Mouse (Mus musculus) kidney, adult 2 months (tissue): ENCODE data around the gene Tmem220. TPM values are rescaled to one million over a fixed set of nuclear protein-coding genes. Genes with fewer than 3 reads are reported as not detected.

Source experiments
- DNase-seq: peaks from one replicate; pipeline ENCODE4 v3.0.0; 2021
- H3K27ac ChIP-seq: fragments of 200-500 bp; 2 replicates; pipeline ENCODE4 v1.5.1; 2012; ENCODE audit warnings: low read depth, low read length, control low read depth, inconsistent platforms; ENCODE audit not compliant: insufficient read depth
- H3K27me3 ChIP-seq: fragments of 200-500 bp; replicated peaks from 2 replicates; pipeline ENCODE4 v1.6.1; 2012; ENCODE audit warnings: mild to moderate bottlenecking, moderate library complexity, low read length, inconsistent platforms; ENCODE audit not compliant: control insufficient read depth, insufficient read depth
- H3K36me3 ChIP-seq: fragments of 200-500 bp; 2 replicates; pipeline ENCODE4 v1.6.1; 2012; ENCODE audit warnings: mild to moderate bottlenecking, moderate library complexity, low read length, inconsistent platforms; ENCODE audit not compliant: control insufficient read depth, insufficient read depth
- H3K4me1 ChIP-seq: fragments of 200-500 bp; 2 replicates; pipeline ENCODE4 v1.6.1; 2011; ENCODE audit warnings: low read length; ENCODE audit not compliant: control insufficient read depth, insufficient read depth
- H3K4me3 ChIP-seq: fragments of 200-500 bp; 2 replicates; pipeline ENCODE4 v1.5.1; 2011; ENCODE audit warnings: mild to moderate bottlenecking, low read depth, low read length, control low read depth; ENCODE audit not compliant: insufficient read depth
- CTCF ChIP-seq: fragments of 200-500 bp; conservative IDR thresholded peaks from 2 replicates; pipeline ENCODE4 v1.5.1; 2011; ENCODE audit warnings: low read depth, mild to moderate bottlenecking, control low read depth, low read length, moderate library complexity, mixed read lengths; ENCODE audit not compliant: insufficient read depth, insufficient read length
- POLR2A ChIP-seq: fragments of 200-500 bp; IDR thresholded peaks from one replicate; pipeline ENCODE4 v1.6.1; 2011; ENCODE audit warnings: low read depth, low read length, control low read depth
- WGBS: fragments of 180-500 bp; shearing (Covaris S2); methylation state at CpG from one replicate; pipeline ENCODE4 v1.1.7; 2018; 5-methylcytosine and 5-hydroxymethylcytosine counted together
- polyA plus RNA-seq: library from polyadenylated mRNA; depleted of rRNA; stranded (reverse); fragments of >200 nt; gene quantifications from 2 replicates; pipeline ENCODE4 v1.2.3, GENCODE M21; 2012; rRNA removed

Tmem220 gene
- polyA plus RNA-seq = 6.4 and 7.5 TPM in 2 replicates

DNA sequence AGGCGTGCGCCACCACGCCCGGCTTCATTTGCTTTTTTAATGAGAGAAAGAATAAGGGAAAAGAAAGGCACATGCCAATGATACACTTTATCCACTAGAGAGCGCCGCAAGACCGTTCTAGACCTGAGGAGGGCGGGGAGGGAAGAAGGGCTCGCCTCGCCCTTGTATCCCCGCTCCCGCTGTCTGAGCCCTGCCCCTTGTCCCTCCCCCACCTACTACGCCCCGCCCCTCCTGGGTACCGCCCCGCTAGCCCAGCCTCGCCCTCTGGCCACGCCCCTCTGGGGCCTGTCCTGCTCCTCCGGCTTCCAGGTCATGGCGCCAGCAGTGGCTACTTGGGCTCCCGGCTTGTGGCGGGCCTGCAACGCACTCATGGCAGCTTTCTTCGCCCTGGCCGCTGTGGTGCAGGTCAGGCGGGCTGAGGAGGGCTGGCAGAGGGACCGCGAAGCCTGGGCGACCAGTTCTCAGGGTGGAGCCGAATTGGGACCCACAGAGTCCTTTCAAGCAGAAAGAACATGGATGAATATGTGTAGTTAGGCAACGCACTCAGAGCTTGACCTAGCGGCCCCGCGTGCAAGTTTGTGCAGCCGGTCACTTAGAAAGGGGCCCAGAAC is at the start of gene Tmem220:
Tmem220 (plus strand) TSS at position 288 of the 611 bp plus-strand sequence.
- no peaks in the 10 kb centered on the region for H3K27me3 ChIP-seq
- peak; percentile 96 for DNase-seq
- no peaks in the 10 kb centered on the region; the same call in 1 of the 2 replicates for H3K4me1 ChIP-seq
- TF ChIP-seq POLR2A (peak; percentile 75), CTCF (peak; percentile 89)
- WGBS = 2% methylated on average over 35 of the region's 35 CpGs
- H3K27ac ChIP-seq = peak within 1 kb of the TSS; percentile 44; the same call in 1 of the 2 replicates
- no peaks in the 10 kb centered on the region for H3K36me3 ChIP-seq
- peak within 1 kb of the TSS; percentile 65 for H3K4me3 ChIP-seq

DNA sequence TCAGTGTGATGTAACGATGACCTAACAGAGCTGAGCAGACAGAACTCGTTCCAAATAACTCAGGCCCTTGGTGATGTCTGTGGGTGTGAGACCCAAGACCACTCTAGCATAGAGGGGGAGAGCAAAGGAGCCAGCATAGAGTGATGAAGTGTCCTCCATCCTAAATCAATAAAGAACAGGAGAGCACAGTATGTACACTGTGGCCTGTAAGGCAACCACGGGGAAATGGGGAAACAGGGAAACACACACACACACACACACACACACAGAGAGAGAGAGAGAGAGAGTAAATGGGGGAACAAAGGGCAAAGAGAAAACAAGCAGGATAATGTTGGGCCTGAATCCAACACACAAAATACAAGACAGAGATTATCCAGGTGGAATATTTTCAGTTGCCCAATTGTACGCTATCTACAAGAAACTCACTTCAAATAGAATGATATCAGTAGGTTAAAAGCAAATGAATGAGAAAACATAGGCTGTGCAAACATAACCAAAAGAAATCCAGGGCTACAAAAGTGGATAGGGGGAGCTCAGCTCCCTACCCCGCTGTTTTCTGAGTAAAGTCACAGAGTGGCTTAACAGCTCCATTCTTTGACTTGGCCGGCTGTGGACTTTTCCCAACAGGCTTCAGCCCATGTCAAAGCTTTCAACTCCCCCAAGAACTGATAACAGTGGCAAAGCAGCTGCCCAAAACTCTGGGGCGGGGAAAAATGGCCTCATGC is 49.2 kb upstream of the Tmem220 start:
- no peak overlapping the region for H3K4me3 ChIP-seq
- no peak overlapping the region for H3K27ac ChIP-seq
- no peaks in the 10 kb centered on the region for H3K36me3 ChIP-seq
- DNase-seq = no peak
- no peaks in the 10 kb centered on the region for H3K27me3 ChIP-seq
- TF ChIP-seq CTCF = no peak
- TF ChIP-seq POLR2A = no peak
- no peaks in the 10 kb centered on the region for H3K4me1 ChIP-seq
- WGBS = 91% methylated on average over 7 of the region's 7 CpGs

DNA sequence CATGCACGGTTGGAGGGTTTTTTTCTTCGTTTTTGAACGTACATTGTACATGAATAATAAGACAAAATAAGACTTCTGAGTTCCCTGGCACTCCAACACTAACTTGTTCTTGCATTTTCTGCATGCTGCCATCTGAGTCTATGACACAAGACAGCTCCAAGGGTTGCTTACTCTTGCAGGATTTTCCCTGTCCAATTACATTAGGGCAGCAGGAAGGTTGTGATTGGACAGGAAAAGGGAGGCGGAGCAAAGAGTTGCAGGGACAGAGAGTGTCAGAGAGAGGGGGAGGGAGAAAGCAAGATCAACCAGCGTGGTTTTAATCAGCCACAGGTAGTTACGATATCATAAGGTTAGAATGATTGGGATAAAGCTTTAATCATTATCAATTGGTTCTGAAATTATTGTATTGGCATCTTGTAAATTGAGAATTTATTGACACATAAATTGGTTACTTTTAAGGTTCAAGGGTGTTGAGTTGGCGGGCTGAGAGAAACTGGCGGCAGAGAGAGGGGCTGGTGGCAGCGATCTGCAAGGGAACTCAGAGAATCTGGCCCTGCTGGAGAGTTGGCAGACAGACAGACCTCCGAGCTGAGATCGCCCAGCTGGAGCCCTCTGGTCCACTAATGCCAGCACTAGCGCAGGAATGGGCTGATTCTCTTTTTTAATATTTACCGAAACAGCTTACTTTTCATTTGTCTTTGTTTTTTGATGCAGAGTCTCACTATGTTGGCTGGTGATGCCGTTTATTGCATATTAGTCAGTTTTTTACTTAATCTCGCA is 43.4 kb upstream of the Tmem220 start:
- 83% methylated on average over 15 of the region's 15 CpGs for WGBS
- no peaks in the 10 kb centered on the region for H3K27me3 ChIP-seq

DNA sequence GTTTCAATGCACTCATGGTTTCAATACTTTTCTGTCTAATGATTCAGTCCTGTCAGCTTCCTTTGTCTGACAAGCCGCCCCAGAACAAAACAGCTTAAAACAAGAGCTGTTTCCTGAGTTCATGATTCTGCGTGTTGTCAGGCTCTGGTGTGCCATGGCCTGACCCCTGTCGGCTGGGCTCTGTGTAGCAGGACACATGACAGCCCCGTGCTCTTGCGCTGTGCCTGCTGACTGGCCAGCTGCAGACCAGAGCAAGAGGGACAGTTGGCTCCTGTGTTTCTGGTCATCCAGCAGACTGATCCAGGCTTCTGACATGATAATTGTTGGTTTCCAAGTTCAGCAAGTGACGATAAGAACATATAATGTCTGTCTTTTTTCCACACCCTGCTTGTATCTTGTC is 42.2 kb upstream of the Tmem220 start:
- peak; percentile 56 for DNase-seq
- no peak overlapping the region for H3K4me3 ChIP-seq
- no peaks in the 10 kb centered on the region for H3K27me3 ChIP-seq
- WGBS = 29% methylated on average over 6 of the region's 6 CpGs
- H3K36me3 ChIP-seq = no peaks in the 10 kb centered on the region
- TF ChIP-seq CTCF (peak; percentile 74), POLR2A (no peak)
- no peak overlapping the region for H3K27ac ChIP-seq
- no peaks in the 10 kb centered on the region; the same call in 1 of the 2 replicates for H3K4me1 ChIP-seq

More for the DNA sequence above, 43.4 kb upstream of the Tmem220 start:
- DNase-seq = no peak
- no peaks in the 10 kb centered on the region; the same call in 1 of the 2 replicates for H3K4me1 ChIP-seq
- H3K4me3 ChIP-seq = no peak overlapping the region
- TF ChIP-seq POLR2A (no peak), CTCF (no peak)
- no peak overlapping the region for H3K27ac ChIP-seq
- H3K36me3 ChIP-seq = no peaks in the 10 kb centered on the region

- DNase-seq = no peak
- Histone ChIP-seq H3K36me3 (no peaks in the 10 kb centered on the region), H3K4me3 (no peak overlapping the region), H3K4me1 (no peaks in the 10 kb centered on the region; the same call in 1 of the 2 replicates), H3K27me3 (no peaks in the 10 kb centered on the region), H3K27ac (no peak overlapping the region)
- TF ChIP-seq POLR2A = no peak
- TF ChIP-seq CTCF = no peak
- WGBS = 64% methylated on average over 11 of the region's 11 CpGs
Measured at GRCm38 (mm10) chr11:66983422-66984164, 41.4 kb upstream of the Tmem220 start.

DNA sequence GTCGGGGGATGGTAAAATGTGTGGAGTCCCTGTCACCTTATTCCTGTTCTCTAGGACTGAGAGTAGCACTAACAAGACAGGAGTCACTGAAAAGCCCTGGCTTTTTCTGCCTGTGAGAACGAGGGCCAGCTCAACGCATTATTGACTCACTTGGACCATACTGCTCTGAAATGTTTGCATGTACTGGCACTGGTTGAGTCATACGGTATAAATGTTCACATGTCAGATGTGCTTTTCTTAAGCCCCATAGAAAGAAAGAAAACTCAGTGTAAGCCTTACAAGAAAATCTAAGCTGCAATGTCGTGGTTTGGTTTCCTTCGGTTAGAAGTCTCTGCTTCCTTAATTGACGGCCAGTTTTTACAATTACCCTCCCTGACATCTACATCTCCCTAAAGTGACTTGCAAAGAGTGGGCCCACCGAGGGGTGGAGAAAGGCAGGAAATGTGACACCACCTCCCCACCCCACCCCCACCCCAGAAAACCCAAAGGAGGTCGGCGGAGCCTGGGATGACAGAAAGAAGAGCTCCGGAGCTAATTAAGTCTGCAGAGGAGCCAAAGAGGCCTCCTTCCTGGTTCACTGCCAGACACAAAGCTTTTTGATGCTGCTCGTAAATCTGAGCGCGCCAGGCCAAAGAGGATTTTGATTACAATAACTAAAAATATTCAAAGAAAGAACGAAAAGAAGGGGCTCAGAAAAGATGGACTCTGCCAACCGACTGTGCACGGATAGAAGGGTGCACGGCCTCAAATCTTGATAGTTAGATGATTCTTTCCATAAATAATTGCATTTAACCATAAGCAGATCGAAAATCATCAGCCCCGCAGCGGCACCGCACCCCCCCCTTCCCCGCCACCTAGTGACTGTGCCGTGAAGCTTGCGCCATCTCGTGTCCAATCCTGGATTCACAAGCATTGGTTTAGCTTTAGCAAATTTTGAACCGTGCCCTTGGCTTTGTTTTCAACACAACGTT is 40.5 kb upstream of the Tmem220 start:
- Histone ChIP-seq H3K27me3 (no peaks in the 10 kb centered on the region), H3K4me1 (no peaks in the 10 kb centered on the region; the same call in 1 of the 2 replicates), H3K27ac (no peak overlapping the region), H3K36me3 (no peaks in the 10 kb centered on the region), H3K4me3 (peak overlapping the region; percentile 41)
- 14% methylated on average over 28 of the region's 28 CpGs for WGBS
- DNase-seq = peak; percentile 79
- TF ChIP-seq POLR2A (no peak), CTCF (peak; percentile 92)
